Mouse (Mus musculus) liver, embryonic 14.5 days (tissue): ENCODE data around the gene Sipa1l3. TPM values are rescaled to one million over a fixed set of nuclear protein-coding genes. Genes with fewer than 3 reads are reported as not detected.
A peak's percentile ranks its signal among the peaks of the same experiment; 100 is the strongest.

Experiments used
- ATAC-seq: fragments of 200-750 bp; cut with Nextera tagmentation; 2 replicates; pipeline ENCODE4 v1.8.0; 2017; ENCODE audit warnings: moderate number of reproducible peaks, mild to moderate bottlenecking, moderate library complexity; ENCODE audit not compliant: insufficient read depth
- DNase-seq, 3 experiments: peaks; one replicate each; pipeline ENCODE4 v3.0.0-alpha.2; 2012 to 2013; ENCODE audit warnings: low read depth in 3 of 3, low spot score in 3 of 3
- H3K27ac ChIP-seq: fragments of 300-500 bp; sonication (generic); 2 replicates; pipeline ENCODE4 v1.5.1; 2014; ENCODE audit warnings: moderate library complexity, mild to moderate bottlenecking, control low read depth, inconsistent platforms
- H3K27me3 ChIP-seq: fragments of 300-500 bp; sonication (generic); 2 replicates; pipeline ENCODE4 v1.6.1; 2014; ENCODE audit warnings: mild to moderate bottlenecking, low read length, moderate library complexity; ENCODE audit not compliant: control insufficient read depth, insufficient read depth
- H3K36me3 ChIP-seq: fragments of 300-500 bp; sonication (generic); replicated peaks from 2 replicates; pipeline ENCODE4 v1.6.1; 2014; ENCODE audit warnings: low read depth; ENCODE audit not compliant: control insufficient read depth, insufficient read depth
- H3K4me1 ChIP-seq, 2 experiments: fragments of 200-500 bp in 1 of 2; fragments of 300-500 bp in 1 of 2; sonication (generic) in 1 of 2; replicated peaks; 2 replicates each; pipeline ENCODE4 v1.6.1; 2012 to 2014; ENCODE audit warnings: antibody characterized with exemption in 1 of 2, inconsistent platforms in 1 of 2, low read length in 1 of 2; ENCODE audit not compliant: control insufficient read depth in 2 of 2, insufficient read depth in 2 of 2
- H3K4me2 ChIP-seq: fragments of 300-500 bp; sonication (generic); 2 replicates; pipeline ENCODE4 v1.6.1; 2014; ENCODE audit warnings: low read depth, mild to moderate bottlenecking, control low read depth, moderate library complexity
- H3K4me3 ChIP-seq, 2 experiments: fragments of 200-500 bp in 1 of 2; fragments of 300-500 bp in 1 of 2; sonication (generic) in 1 of 2; 2 replicates each; pipeline ENCODE4 v1.5.1; 2012 to 2014; ENCODE audit warnings: low read depth in 2 of 2, low read length in 2 of 2, mild to moderate bottlenecking in 2 of 2, control low read depth in 1 of 2, inconsistent platforms in 1 of 2, moderate library complexity in 1 of 2; ENCODE audit not compliant: insufficient read depth in 1 of 2
- H3K9ac ChIP-seq: fragments of 300-500 bp; sonication (generic); replicated peaks from 2 replicates; pipeline ENCODE4 v1.6.1; 2014; ENCODE audit warnings: mild to moderate bottlenecking, control low read depth, moderate library complexity
- H3K9me3 ChIP-seq: fragments of 300-500 bp; sonication (generic); 2 replicates; pipeline ENCODE4 v1.6.1; 2016; ENCODE audit warnings: low read length, mixed read lengths; ENCODE audit not compliant: control insufficient read depth
- CTCF ChIP-seq: IDR thresholded peaks from 2 replicates; pipeline ENCODE4 v1.5.1; 2016; ENCODE audit warnings: antibody characterized with exemption, low read depth, control low read depth
- EP300 ChIP-seq: IDR thresholded peaks from 2 replicates; pipeline ENCODE4 v1.6.1; 2016; ENCODE audit warnings: antibody characterized with exemption, low read depth
- WGBS: fragments of 180-500 bp; shearing (Covaris S2); extraction: QIAGEN DNeasy Blood & Tissue Kit; methylation state at CpG from one replicate; pipeline ENCODE4 v1.1.7; 2014; ENCODE audit not compliant: insufficient replicate concordance; 5-methylcytosine and 5-hydroxymethylcytosine counted together
- polyA plus RNA-seq, 2 experiments: library from polyadenylated mRNA; depleted of rRNA in 1 of 2; stranded (reverse) in 1 of 2; unstranded in 1 of 2; fragments of >200 nt; fragmentation: Nextera tagmentation in 1 of 2; extraction: Ambion mirVana in 1 of 2; gene quantifications; 2 replicates each; pipeline versions ENCODE4 v1.2.1 to v1.2.3; 2012 to 2014

Gene Sipa1l3
- polyA plus RNA-seq, 2 experiments, result 1.8 to 4.9 TPM

- Histone ChIP-seq H3K4me1 (peaks cover 14 to 24% of the 10 kb centered on the region in 2 experiments), H3K9ac (no peak overlapping the region), H3K9me3 (no peaks in the 10 kb centered on the region), H3K4me2 (no peak overlapping the region), H3K36me3 (no peaks in the 10 kb centered on the region), H3K27me3 (no peaks in the 10 kb centered on the region), H3K4me3 (no peak overlapping the region), H3K27ac (no peak overlapping the region)
- DNase-seq, result no peak
- no peak for ATAC-seq
- TF ChIP-seq EP300, result no peak
- no peak for TF ChIP-seq CTCF
- WGBS, result 58% methylated on average over 4 of the region's 4 CpGs
Observed at GRCm38 (mm10) chr7:29345534-29345933, 172.9 kb downstream of the Sipa1l3 start.

DNA sequence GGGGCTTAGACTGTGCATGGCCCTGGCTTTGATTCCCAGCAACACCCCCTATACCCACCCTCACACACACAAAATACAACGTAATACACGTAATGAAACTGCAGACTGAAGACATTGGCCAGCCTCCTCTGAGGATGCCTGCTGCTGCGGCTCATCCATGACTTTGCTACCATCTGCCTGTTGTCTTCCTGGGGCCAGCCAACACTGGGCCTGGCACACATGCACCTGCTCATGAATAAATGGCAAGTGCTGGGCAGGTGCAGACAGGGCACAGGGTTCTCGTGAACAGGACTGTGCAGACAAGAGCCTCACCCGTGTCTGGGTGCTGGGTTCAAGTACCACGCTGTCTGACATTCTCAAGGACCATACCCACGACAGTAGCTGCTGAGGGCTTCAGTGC is 174.7 kb downstream of the Sipa1l3 start:
- DNase-seq (no peak), ATAC-seq (no peak)
- Histone ChIP-seq H3K4me3 (no peak overlapping the region), H3K4me1 (peaks cover 30 to 42% of the 10 kb centered on the region in 2 experiments), H3K27me3 (no peaks in the 10 kb centered on the region), H3K36me3 (no peaks in the 10 kb centered on the region), H3K27ac (no peak overlapping the region), H3K4me2 (no peak overlapping the region), H3K9me3 (no peaks in the 10 kb centered on the region), H3K9ac (no peak overlapping the region)
- 84% methylated on average over 7 of the region's 7 CpGs for WGBS
- no peak for TF ChIP-seq CTCF
- no peak for TF ChIP-seq EP300

DNA sequence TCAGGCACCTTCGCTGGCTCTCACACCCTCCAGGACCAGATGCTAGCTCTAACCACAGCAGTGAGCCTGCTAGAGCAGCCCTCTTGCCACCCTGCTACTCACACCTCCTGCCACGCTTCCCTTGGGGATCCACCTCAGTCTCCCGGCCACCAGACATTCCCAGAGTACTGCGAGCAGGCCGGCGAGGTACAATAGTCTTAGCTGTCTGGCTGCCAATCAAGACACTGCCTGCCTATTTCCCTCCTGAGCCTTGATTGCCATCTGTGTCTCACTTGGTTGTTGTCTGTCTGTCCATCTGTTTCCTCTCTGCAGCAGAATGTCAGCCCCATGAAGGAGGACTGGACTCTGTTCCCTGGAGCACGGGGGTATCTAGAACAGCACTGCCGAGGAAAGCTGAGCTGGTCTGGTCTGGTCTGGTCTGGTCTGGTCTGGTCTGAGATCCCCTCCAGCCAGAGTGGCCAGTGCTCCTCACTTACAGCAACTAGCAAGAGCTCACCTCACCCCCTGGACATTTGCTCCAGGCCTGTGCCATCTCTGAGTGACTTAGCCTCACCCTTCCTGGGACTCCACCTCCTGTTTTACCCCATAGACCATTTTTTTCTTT is 175.8 kb downstream of the Sipa1l3 start:
- DNase-seq (no peak), ATAC-seq (no peak)
- Histone ChIP-seq H3K4me2 (peak overlapping the region; percentile 16; the same call in 1 of the 2 replicates), H3K4me3 (no peak overlapping the region), H3K27me3 (no peaks in the 10 kb centered on the region), H3K27ac (peak overlapping the region; percentile 34; the same call in 1 of the 2 replicates), H3K9ac (peak overlapping the region; percentile 18; the same call in 1 of the 2 replicates), H3K9me3 (no peaks in the 10 kb centered on the region), H3K4me1 (peaks cover 38 to 54% of the 10 kb centered on the region in 2 experiments), H3K36me3 (no peaks in the 10 kb centered on the region)
- TF ChIP-seq EP300 (peak; percentile 54), CTCF (no peak)
- WGBS, result 20% methylated on average over 8 of the region's 8 CpGs

DNA sequence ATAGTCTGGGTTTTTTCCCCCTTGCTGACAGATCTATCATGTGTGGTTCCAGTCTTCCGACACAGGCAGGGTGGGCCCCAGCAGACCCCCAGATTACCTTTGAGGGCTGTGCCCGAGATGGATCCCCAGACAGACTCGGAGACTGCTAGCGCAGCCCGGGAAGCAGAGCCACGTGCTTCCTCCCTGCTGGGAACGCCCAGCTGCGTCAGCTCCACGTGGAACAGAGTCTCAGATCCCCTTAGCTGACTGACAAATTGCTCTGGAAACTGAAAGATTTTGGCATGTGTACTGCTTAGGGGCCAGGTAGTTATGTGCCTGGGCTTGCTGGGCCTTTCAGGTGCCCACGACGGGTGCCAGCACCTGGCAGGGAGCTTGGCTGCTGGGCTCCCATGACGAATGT is 176.7 kb downstream of the Sipa1l3 start:
- ATAC-seq, result no peak
- DNase-seq, result no peak
- Histone ChIP-seq H3K4me3 (no peak overlapping the region), H3K4me2 (peak overlapping the region; percentile 16; the same call in 1 of the 2 replicates), H3K9me3 (no peaks in the 10 kb centered on the region), H3K4me1 (peaks cover 38 to 58% of the 10 kb centered on the region in 2 experiments), H3K9ac (peak overlapping the region; percentile 12; the same call in 1 of the 2 replicates), H3K27me3 (no peaks in the 10 kb centered on the region), H3K27ac (no peak overlapping the region), H3K36me3 (no peaks in the 10 kb centered on the region)
- WGBS, result 58% methylated on average over 12 of the region's 12 CpGs
- TF ChIP-seq CTCF (no peak), EP300 (0 out of 2 replicates have a peak, but pooled peaks have one; percentile 10)

- H3K27ac ChIP-seq, result no peak overlapping the region
- TF ChIP-seq EP300 (no peak), CTCF (no peak)
- WGBS, result 74% methylated on average over 8 of the region's 8 CpGs
- H3K4me2 ChIP-seq, result no peak overlapping the region
- H3K27me3 ChIP-seq, result no peaks in the 10 kb centered on the region
- H3K4me3 ChIP-seq, result no peak overlapping the region
- peaks cover 38 to 58% of the 10 kb centered on the region in 2 experiments for H3K4me1 ChIP-seq
- H3K9me3 ChIP-seq, result no peaks in the 10 kb centered on the region
- no peak for DNase-seq
- no peak overlapping the region for H3K9ac ChIP-seq
- no peak for ATAC-seq
- H3K36me3 ChIP-seq, result no peaks in the 10 kb centered on the region
Observed at GRCm38 (mm10) chr7:29340838-29341237, 177.6 kb downstream of the Sipa1l3 start.
